Mouse (Mus musculus) brain, embryonic 14.5 days (tissue): ENCODE measurements at regions not wholly inside any gene's neighbourhood (a gene's known extent, or its start where the extent isn't known, plus 50 kb on each side); places are given as distances from the start of the nearest gene placed in this dataset.

Source experiments
- CTCF ChIP-seq: fragments of 200-500 bp; IDR thresholded peaks from 2 replicates; pipeline ENCODE4 v1.5.1; 2012; ENCODE audit warnings: inconsistent platforms, mild to moderate bottlenecking, moderate library complexity, borderline replicate concordance; ENCODE audit not compliant: insufficient read depth, insufficient read length; ENCODE audit errors: extremely low read depth
- POLR2A ChIP-seq: fragments of 200-500 bp; IDR thresholded peaks from 2 replicates; pipeline ENCODE4 v1.6.1; 2012; ENCODE audit warnings: mild to moderate bottlenecking, inconsistent platforms, borderline replicate concordance; ENCODE audit not compliant: poor library complexity, insufficient read depth, insufficient read length, severe bottlenecking; ENCODE audit errors: extremely low read depth

GRCm38 (mm10) chr2:172770061-172770460, 170.1 kb downstream of the Bmp7 start:
- no peak for TF ChIP-seq CTCF
- no peak for TF ChIP-seq POLR2A
